In genomic region chr4:151411016-151411415, GRCm38 (mm10) we compare ENCODE assay signal across 11 mouse cellular contexts.
DNase-seq lines count a peak whose midpoint lies in the region; ATAC-seq lines count a peak whose summit lies in the region.
"Had no signal": no experiment of that assay in that cellular context is flagged by ENCODE, and none has a peak within 500 bp of the region (broad histone marks: within the 10 kb centered on the region; RNA-seq: fewer than 3 reads in every experiment).

No protein-coding gene starts in this region.

- H3K9me3 ChIP-seq in hindbrain, embryonic 16.5 days (ENCODE audit: control insufficient read depth, low read length), result peaks cover 2% of the 10 kb centered on the region; the same call in 1 of the 2 replicates
- no peaks in the 10 kb centered on the region for H3K9me3 ChIP-seq in hindbrain, embryonic 12.5 days (replicated peaks)
- H3K9me3 ChIP-seq in neural tube, embryonic 13.5 days, result no peaks in the 10 kb centered on the region
- no peaks in the 10 kb centered on the region for H3K9me3 ChIP-seq in neural tube, embryonic 14.5 days (ENCODE audit: control insufficient read depth, low read length)

- H3K4me1 ChIP-seq in hindbrain, embryonic 16.5 days (ENCODE audit: control insufficient read depth, insufficient read depth, low read depth, low read length), result peaks cover 11% of the 10 kb centered on the region
- peaks cover 17% of the 10 kb centered on the region for H3K4me1 ChIP-seq in hindbrain, embryonic 12.5 days
- peaks cover 43% of the 10 kb centered on the region for H3K4me1 ChIP-seq in neural tube, embryonic 13.5 days (replicated peaks)
- H3K4me1 ChIP-seq in neural tube, embryonic 14.5 days (ENCODE audit: control insufficient read depth, insufficient read depth, low read length), result peaks cover 20% of the 10 kb centered on the region

- no peak for ATAC-seq in hindbrain, embryonic 16.5 days
- no peak for ATAC-seq in hindbrain, embryonic 12.5 days (ENCODE audit: low FRiP score)
- ATAC-seq in neural tube, embryonic 13.5 days (ENCODE audit: low read depth), result no peak
- ATAC-seq in neural tube, embryonic 14.5 days (ENCODE audit: low read depth), result no peak

- H3K4me3 ChIP-seq in hindbrain, embryonic 16.5 days (ENCODE audit: low read length), result no peak overlapping the region
- H3K4me3 ChIP-seq in hindbrain, embryonic 12.5 days, result no peak overlapping the region
- no peak overlapping the region for H3K4me3 ChIP-seq in neural tube, embryonic 13.5 days
- H3K4me3 ChIP-seq in neural tube, embryonic 14.5 days (ENCODE audit: low read depth, low read length), result no peak overlapping the region
- H3K4me3 ChIP-seq: heart, embryonic 12.5 days; hindbrain, embryonic 10.5 days had no signal

- H3K27me3 ChIP-seq in hindbrain, embryonic 16.5 days (replicated peaks; ENCODE audit: control insufficient read depth, insufficient read depth, low read length), result no peaks in the 10 kb centered on the region
- H3K27me3 ChIP-seq in hindbrain, embryonic 12.5 days, result no peaks in the 10 kb centered on the region
- no peaks in the 10 kb centered on the region for H3K27me3 ChIP-seq in neural tube, embryonic 13.5 days
- H3K27me3 ChIP-seq in neural tube, embryonic 14.5 days (ENCODE audit: control insufficient read depth, insufficient read depth, low read length), result no peaks in the 10 kb centered on the region

- peak; percentile 42 to 47 for DNase-seq in cerebellum, postnatal 10 days
- DNase-seq in cerebellum, adult 9-10 months, result no peak
- no peak for DNase-seq in neural tube, embryonic 10.5 days (ENCODE audit: extremely low spot score, low spot score)
- no peak for DNase-seq in gastrocnemius, postnatal 25 days
- DNase-seq: thymus, adult 18-20 months had no signal

- H3K9ac ChIP-seq in hindbrain, embryonic 16.5 days (ENCODE audit: low read depth, low read length), result no peak overlapping the region
- no peak overlapping the region for H3K9ac ChIP-seq in hindbrain, embryonic 12.5 days
- H3K9ac ChIP-seq in neural tube, embryonic 13.5 days, result no peak overlapping the region
- no peak overlapping the region for H3K9ac ChIP-seq in neural tube, embryonic 14.5 days (replicated peaks; ENCODE audit: low read depth, low read length)
- H3K9ac ChIP-seq: heart, embryonic 12.5 days had no signal

- no peak overlapping the region for H3K4me2 ChIP-seq in hindbrain, embryonic 16.5 days (ENCODE audit: low read length)
- H3K4me2 ChIP-seq in hindbrain, embryonic 12.5 days (replicated peaks), result no peak overlapping the region
- H3K4me2 ChIP-seq in neural tube, embryonic 13.5 days, result no peak overlapping the region
- H3K4me2 ChIP-seq in neural tube, embryonic 14.5 days (ENCODE audit: low read depth, low read length), result no peak overlapping the region

- peak overlapping the region; percentile 48 for H3K27ac ChIP-seq in hindbrain, embryonic 16.5 days (ENCODE audit: low read depth, low read length)
- H3K27ac ChIP-seq in hindbrain, embryonic 12.5 days, result no peak overlapping the region
- peak overlapping the region; percentile 79 for H3K27ac ChIP-seq in neural tube, embryonic 13.5 days (replicated peaks)
- 0 out of 2 replicates have a peak overlapping the region, but pooled peaks have one; percentile 55 for H3K27ac ChIP-seq in neural tube, embryonic 14.5 days (ENCODE audit: low read depth, low read length)

- 39% methylated on average over 3 of the region's 3 CpGs for WGBS in hindbrain, embryonic 16.5 days
- WGBS in hindbrain, embryonic 12.5 days, result 49% methylated on average over 3 of the region's 3 CpGs
- WGBS in neural tube, embryonic 13.5 days, result 34% methylated on average over 3 of the region's 3 CpGs
- WGBS in neural tube, embryonic 14.5 days, result 25% methylated on average over 3 of the region's 3 CpGs

- H3K36me3 ChIP-seq in hindbrain, embryonic 16.5 days (ENCODE audit: control insufficient read depth, insufficient read depth, low read length), result no peaks in the 10 kb centered on the region
- H3K36me3 ChIP-seq in hindbrain, embryonic 12.5 days, result no peaks in the 10 kb centered on the region
- H3K36me3 ChIP-seq in neural tube, embryonic 13.5 days, result no peaks in the 10 kb centered on the region
- no peaks in the 10 kb centered on the region for H3K36me3 ChIP-seq in neural tube, embryonic 14.5 days (ENCODE audit: control insufficient read depth, insufficient read depth, low read length)
- H3K36me3 ChIP-seq: heart, embryonic 12.5 days; hindbrain, embryonic 10.5 days had no signal

Comparison
In these comparisons a context has a peak if more than half of its experiments do, and no peak if none do; other contexts are left out.
1. DNase-seq: peak in cerebellum, postnatal 10 days (2 of 2); none in cerebellum, adult 9-10 months (single experiment), neural tube, embryonic 10.5 days (single experiment) and gastrocnemius, postnatal 25 days (single experiment).